In genomic region chr1:119093739-119094138, GRCm38 (mm10) we compare ENCODE assay signal across 8 mouse cellular contexts. TPM values are rescaled to one million over a fixed set of nuclear protein-coding genes. Genes with fewer than 3 reads are reported as not detected.
A peak's percentile ranks its signal among the peaks of the same experiment; 100 is the strongest.
DNase-seq lines count a peak whose midpoint lies in the region; ATAC-seq and TF ChIP-seq lines count a peak whose summit lies in the region.

No protein-coding gene starts in this region.

- intact Hi-C loops in heart, postnatal 36 days (cut with DNase I), result loop anchor here (1.0 to 5.0 kb wide), 3 partner anchors 154 to 389 kb away; no protein-coding TSS in a partner anchor

- H3K9me3 ChIP-seq in CH12.LX (replicated peaks; ENCODE audit: low read length), result peaks cover 89% of the 10 kb centered on the region
- no peaks in the 10 kb centered on the region for H3K9me3 ChIP-seq in lung, embryonic 14.5 days (ENCODE audit: low read depth, low read length)

- in situ Hi-C loops in CH12.LX (cut with MboI; ENCODE audit: low pct_ligation_motif_present, low pct_unique_long_range_greater_than_20kb, low sequenced_read_pairs), result loop anchor here (25.0 kb wide), 1 partner anchor 394 kb away; no protein-coding TSS in a partner anchor

- no peak for TF ChIP-seq EP300 in CH12.LX (IDR thresholded peaks at IDR 0.05; ENCODE audit: low read length)

- H3K36me3 ChIP-seq in CH12.LX (replicated peaks in 1 of 2; ENCODE audit: control insufficient read depth in 1 of 2, insufficient read depth in 1 of 2, low read length in 1 of 2), result no peaks in the 10 kb centered on the region
- H3K36me3 ChIP-seq in lung, embryonic 14.5 days (ENCODE audit: insufficient read depth), result no peaks in the 10 kb centered on the region

- dilution Hi-C loops in CH12.LX (cut with MboI; ENCODE audit: extremely low pct_ligation_motif_present, extremely low pct_unique_long_range_greater_than_20kb, low sequenced_read_pairs), result no loop called here

- peak; percentile 21; the same call in 1 of the 2 replicates for ATAC-seq in lung, embryonic 14.5 days (ENCODE audit: insufficient read depth)

- WGBS in lung, embryonic 14.5 days, result 14% methylated on average over 8 of the region's 8 CpGs

- no peak overlapping the region for H3K27ac ChIP-seq in CH12.LX (ENCODE audit: insufficient read depth, low read depth)
- H3K27ac ChIP-seq in layer of hippocampus, adult 2 months, result no peak overlapping the region
- H3K27ac ChIP-seq in lung, embryonic 14.5 days (ENCODE audit: low read depth), result no peak overlapping the region

- H3K4me3 ChIP-seq in CH12.LX (replicated peaks in 1 of 3; ENCODE audit: low read depth in 2 of 3, low read length in 2 of 3, poor library complexity in 1 of 3), result no peak overlapping the region
- no peak overlapping the region for H3K4me3 ChIP-seq in layer of hippocampus, adult 2 months
- no peak overlapping the region for H3K4me3 ChIP-seq in lung, embryonic 14.5 days (ENCODE audit: low read depth, low read length)

- no peak overlapping the region for H3K9ac ChIP-seq in CH12.LX (ENCODE audit: insufficient read depth, low read depth)
- no peak overlapping the region for H3K9ac ChIP-seq in lung, embryonic 14.5 days

- no peaks in the 10 kb centered on the region for H3K79me2 ChIP-seq in CH12.LX (replicated peaks; ENCODE audit: control insufficient read depth, extremely low read depth, insufficient read depth, poor library complexity, severe bottlenecking)

- H3K27me3 ChIP-seq in CH12.LX (replicated peaks), result no peaks in the 10 kb centered on the region
- H3K27me3 ChIP-seq in lung, embryonic 14.5 days (ENCODE audit: insufficient read depth, low read length), result no peaks in the 10 kb centered on the region

- H3K4me1 ChIP-seq in CH12.LX (ENCODE audit: control insufficient read depth in 1 of 2, insufficient read depth in 2 of 2), result no peaks in the 10 kb centered on the region
- no peaks in the 10 kb centered on the region for H3K4me1 ChIP-seq in lung, embryonic 14.5 days (ENCODE audit: insufficient read depth)

- no peak for DNase-seq in CH12.LX (ENCODE audit: extremely low read depth)
- peak; percentile 82 for DNase-seq in adrenal gland, postnatal 14 days
- peak; percentile 63 for DNase-seq in embryo, embryonic 9.5 days (ENCODE audit: extremely low spot score)
- peak; percentile 61 to 72 for DNase-seq in heart, postnatal 36 days
- peak; percentile 54 to 78 for DNase-seq in layer of hippocampus, adult 2 months (ENCODE audit: low spot score in 2 of 2)
- peak; percentile 88 for DNase-seq in lung, embryonic 14.5 days
- DNase-seq in ovary, postnatal 36 days (ENCODE audit: low spot score), result peak; percentile 56
- DNase-seq in yolk sac, embryonic 10.5 days (ENCODE audit: low spot score), result peak; percentile 40

- peak; percentile 22 to 34; a peak in 1 of 4 replicates for TF ChIP-seq CTCF in CH12.LX (conservative IDR thresholded peaks at IDR 0.05 in 1 of 2, IDR thresholded peaks at IDR 0.05 in 1 of 2; ENCODE audit: low read depth in 2 of 2, low read length in 2 of 2)
- peak; percentile 93 for TF ChIP-seq CTCF in layer of hippocampus, adult 2 months (conservative IDR thresholded peaks at IDR 0.05)
- peak; percentile 94 for TF ChIP-seq CTCF in lung, embryonic 14.5 days (IDR thresholded peaks at IDR 0.05; ENCODE audit: low read depth)

- no peak overlapping the region for H3K4me2 ChIP-seq in CH12.LX (ENCODE audit: insufficient read depth, low read depth, poor library complexity, severe bottlenecking)
- H3K4me2 ChIP-seq in lung, embryonic 14.5 days, result no peak overlapping the region

- no peak for TF ChIP-seq POLR2A in CH12.LX (IDR thresholded peaks at IDR 0.05; ENCODE audit: low read depth, low read length)

- peak; percentile 24 for TF ChIP-seq RAD21 in CH12.LX (IDR thresholded peaks at IDR 0.05; ENCODE audit: low read depth, low read length)

TF ChIP-seq in CH12.LX, 34 proteins besides CTCF, POLR2A, EP300 and RAD21:
- no peak for TF ChIP-seq MAFK (IDR thresholded peaks at IDR 0.05; ENCODE audit: insufficient replicate concordance, low read length)
- no peak for TF ChIP-seq ZMIZ1 (IDR thresholded peaks at IDR 0.05; ENCODE audit: low read depth, low read length)
- TF ChIP-seq PAX5 (IDR thresholded peaks at IDR 0.05; ENCODE audit: low read length), result no peak
- no peak for TF ChIP-seq MAZ (IDR thresholded peaks at IDR 0.05; ENCODE audit: low read depth, low read length)
- no peak for TF ChIP-seq E2F4 (IDR thresholded peaks at IDR 0.05; ENCODE audit: insufficient replicate concordance, low read depth, low read length)
- TF ChIP-seq ELF1 (IDR thresholded peaks at IDR 0.05; ENCODE audit: low read depth, low read length), result no peak
- TF ChIP-seq JUND (conservative IDR thresholded peaks at IDR 0.05; ENCODE audit: low read depth, low read length), result no peak
- TF ChIP-seq USF2 (conservative IDR thresholded peaks at IDR 0.05; ENCODE audit: low read depth, low read length), result no peak
- no peak for TF ChIP-seq ZC3H11A (IDR thresholded peaks at IDR 0.05; ENCODE audit: low read depth, low read length)
- TF ChIP-seq SMC3 (IDR thresholded peaks at IDR 0.05; ENCODE audit: low read depth, low read length), result no peak
- no peak for TF ChIP-seq BHLHE40 (IDR thresholded peaks at IDR 0.05; ENCODE audit: low read depth, low read length)
- TF ChIP-seq USF1 (IDR thresholded peaks at IDR 0.05; ENCODE audit: low read depth, low read length), result no peak
- TF ChIP-seq MAX (IDR thresholded peaks at IDR 0.05; ENCODE audit: low read length), result no peak
- TF ChIP-seq KAT2A (IDR thresholded peaks at IDR 0.05; ENCODE audit: insufficient replicate concordance, low read length), result no peak
- no peak for TF ChIP-seq MEF2A (IDR thresholded peaks at IDR 0.05; ENCODE audit: borderline replicate concordance, low read depth, low read length)
- no peak for TF ChIP-seq HCFC1 (IDR thresholded peaks at IDR 0.05; ENCODE audit: low read depth, low read length)
- TF ChIP-seq TBP (conservative IDR thresholded peaks at IDR 0.05; ENCODE audit: low read depth, low read length), result no peak
TF ChIP-seq in CH12.LX: peak in this region for 0.

RNA-seq across cellular contexts. Expression of gene Gli2, which starts 40.3 kb away (rescaled TPM):
- total RNA-seq in CH12.LX (2012; rRNA removed) (not detected in 2 replicates), CH12.LX (2014; rRNA removed) (not detected in 2 replicates)
- polyA plus RNA-seq in CH12.LX (2012; ENCODE audit: insufficient read length, low read depth), result not detected in 2 replicates
- total RNA-seq in adrenal gland, postnatal 14 days (2021), result 1.5 and 2.3 TPM in 2 replicates
- 1 to 10 TPM; 1.0 to 2.0 TPM for total RNA-seq in heart, postnatal 36 days (2021)
- 1 to 10 TPM; 4.6 to 4.8 TPM for total RNA-seq in layer of hippocampus, adult 2 months (2021)
- polyA plus RNA-seq in lung, embryonic 14.5 days (2014; fragmentation: Nextera tagmentation; extraction: Ambion mirVana), result 13.4 and 15.1 TPM in 2 replicates

Comparison
In these comparisons a context has a peak if more than half of its experiments do, and no peak if none do; other contexts are left out.
1. CTCF ChIP-seq: peak in every context shown above with its lines; median percentile 94 in lung, embryonic 14.5 days; 93 in layer of hippocampus, adult 2 months; 28 in CH12.LX.